Mouse (Mus musculus) midbrain, embryonic 10.5 days (tissue): Measurements from ENCODE around the gene Hist1h2bl. TPM values are rescaled to one million over a fixed set of nuclear protein-coding genes. Genes with fewer than 3 reads are reported as not detected.

Source experiments
- microRNA-seq: library from miRNA; unstranded; fragments of <30 nt; microRNA quantifications from one replicate; pipeline ENCODE4, GENCODE M21; 2017
- polyA plus RNA-seq: library from polyadenylated mRNA; unstranded; fragments of >200 nt; fragmentation: Nextera tagmentation; extraction: Ambion mirVana; gene quantifications from 2 replicates; pipeline ENCODE4 v1.2.1, GENCODE M21; 2016

Hist1h2bl gene
- polyA plus RNA-seq, 1 experiment from 2014 or later, result 3.4 TPM

Small RNA genes within 50 kb of the gene (microRNA-seq; reads per million reads assigned to microRNA genes)
- gene Gm44357, result not detected
- not detected for gene Gm44367
- 1.8 reads per million for gene Gm44454

Other genes starting within 250 kb of the Hist1h2bl start
- gene Nkapl, start 247.6 kb downstream of the Hist1h2bl start, polyA plus RNA-seq, result 1.7 and 2.3 TPM in 2 replicates
- gene Zkscan4, start 237.2 kb downstream of the Hist1h2bl start, polyA plus RNA-seq, result 5.0 and 5.3 TPM in 2 replicates
- gene Gm10065, start 236.7 kb downstream of the Hist1h2bl start, polyA plus RNA-seq, result not detected in 2 replicates
- 0.42 and 0.56 TPM in 2 replicates for gene AK157302, start 220.9 kb downstream of the Hist1h2bl start, polyA plus RNA-seq
- 4.6 and 5.1 TPM in 2 replicates for gene Gm11273, start 214.7 kb downstream of the Hist1h2bl start, polyA plus RNA-seq
- 5.3 and 7.1 TPM in 2 replicates for gene Zkscan8, start 185.0 kb downstream of the Hist1h2bl start, polyA plus RNA-seq
- 0.11 and 0.15 TPM in 2 replicates for gene Olfr1366, start 173.3 kb downstream of the Hist1h2bl start, polyA plus RNA-seq
- gene Olfr1535, start 156.2 kb downstream of the Hist1h2bl start, polyA plus RNA-seq, result not detected in 2 replicates
- gene Olfr1364, start 134.4 kb downstream of the Hist1h2bl start, polyA plus RNA-seq, result not detected in 2 replicates
- gene Olfr1362, start 102.1 kb downstream of the Hist1h2bl start, polyA plus RNA-seq, result not detected in 2 replicates
- gene Olfr11, start 73.6 kb downstream of the Hist1h2bl start, polyA plus RNA-seq, result not detected in 2 replicates
- gene Olfr1361, start 52.8 kb downstream of the Hist1h2bl start, polyA plus RNA-seq, result not detected in 2 replicates
- gene Olfr1360, start 38.7 kb downstream of the Hist1h2bl start, polyA plus RNA-seq, result not detected in 2 replicates
- not detected in 2 replicates for gene Olfr1359, start 18.0 kb downstream of the Hist1h2bl start, polyA plus RNA-seq
- gene Hist1h2ai, start 279 bp upstream of the Hist1h2bl start, polyA plus RNA-seq, result 12.2 and 21.8 TPM in 2 replicates
- 8.9 and 11.3 TPM in 2 replicates for gene Hist1h3h, start 1.5 kb upstream of the Hist1h2bl start, polyA plus RNA-seq
- gene Hist1h2bm, start 5.9 kb upstream of the Hist1h2bl start, polyA plus RNA-seq, result 5.2 and 7.5 TPM in 2 replicates
- gene Hist1h4j, start 18.9 kb upstream of the Hist1h2bl start, polyA plus RNA-seq, result 1.0 and 1.2 TPM in 2 replicates
- gene Hist1h4k, start 34.4 kb upstream of the Hist1h2bl start, polyA plus RNA-seq, result 1.7 and 6.4 TPM in 2 replicates
- 16.8 and 19.9 TPM in 2 replicates for gene Hist1h2ak, start 37.7 kb upstream of the Hist1h2bl start, polyA plus RNA-seq
- gene Hist1h2bn, start 38.0 kb upstream of the Hist1h2bl start, polyA plus RNA-seq, result 0.55 and 2.6 TPM in 2 replicates
- 31.5 and 37.7 TPM in 2 replicates for gene Hist1h1b, start 64.5 kb upstream of the Hist1h2bl start, polyA plus RNA-seq
- 114 and 126 TPM in 2 replicates for gene Hist1h3i, start 67.2 kb upstream of the Hist1h2bl start, polyA plus RNA-seq
- gene Hist1h2an, start 71.1 kb upstream of the Hist1h2bl start, polyA plus RNA-seq, result 11.7 and 15.4 TPM in 2 replicates
- 3.9 and 4.2 TPM in 2 replicates for gene Hist1h2bp, start 71.3 kb upstream of the Hist1h2bl start, polyA plus RNA-seq
- gene Hist1h2bq, start 94.1 kb upstream of the Hist1h2bl start, polyA plus RNA-seq, result 15.4 and 17.4 TPM in 2 replicates
- gene Hist1h2ao, start 94.3 kb upstream of the Hist1h2bl start, polyA plus RNA-seq, result 1.6 TPM in 1 of 2 replicates, not detected in the other
- gene Hist1h4m, start 95.6 kb upstream of the Hist1h2bl start, polyA plus RNA-seq, result not detected in 2 replicates
- gene Hist1h4n, start 116.1 kb upstream of the Hist1h2bl start, polyA plus RNA-seq, result 7.7 and 10.8 TPM in 2 replicates
- gene Hist1h2ap, start 117.4 kb upstream of the Hist1h2bl start, polyA plus RNA-seq, result 5,863 and 6,710 TPM in 2 replicates
- gene Hist1h2br, start 117.6 kb upstream of the Hist1h2bl start, polyA plus RNA-seq, result 15.6 and 19.0 TPM in 2 replicates
- 23.8 and 24.8 TPM in 2 replicates for gene Zfp184, start 229.0 kb upstream of the Hist1h2bl start, polyA plus RNA-seq